ENCODE assay signal across 12 mouse cellular contexts in the genomic region with DNA sequence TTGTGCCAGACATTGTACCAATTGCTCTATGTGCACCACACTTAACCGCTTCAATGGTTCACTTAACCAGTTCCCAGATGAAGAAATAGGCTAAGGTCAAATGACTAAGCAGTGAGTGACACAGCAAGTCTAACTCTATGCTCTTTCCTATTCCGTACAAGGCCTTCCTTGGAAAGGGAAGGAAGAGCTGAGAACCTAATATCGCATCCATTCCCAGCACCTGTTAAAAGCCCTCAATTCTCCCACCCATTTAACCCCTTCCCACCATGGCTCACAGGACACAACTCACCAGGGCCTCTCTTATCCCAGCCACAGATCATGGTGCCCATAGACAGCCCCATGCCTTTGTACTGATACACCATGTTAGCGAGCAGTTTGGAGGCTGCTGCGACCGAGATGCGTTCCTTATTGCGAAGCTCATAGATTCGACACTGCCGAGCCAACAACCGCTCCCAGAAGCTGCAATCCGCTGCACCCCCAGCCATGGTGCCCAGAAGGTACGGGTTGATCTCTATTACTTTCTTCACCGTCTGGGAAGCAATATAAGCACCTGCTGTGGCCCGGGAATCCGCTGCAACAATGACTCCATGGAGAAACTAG. TPM values are rescaled to one million over a fixed set of nuclear protein-coding genes. Genes with fewer than 3 reads are reported as not detected.
DNase-seq lines count a peak whose midpoint lies in the region; ATAC-seq lines count a peak whose summit lies in the region.
"Had no signal": no experiment of that assay in that cellular context is flagged by ENCODE, and none has a peak within 500 bp of the region (broad histone marks: within the 10 kb centered on the region; RNA-seq: fewer than 3 reads in every experiment).

No protein-coding gene starts in this region.

- 91% methylated on average over 16 of the region's 16 CpGs for WGBS in heart, embryonic 12.5 days
- 89% methylated on average over 16 of the region's 16 CpGs for WGBS in embryonic facial prominence, embryonic 13.5 days
- 83% methylated on average over 16 of the region's 16 CpGs for WGBS in liver, embryonic 13.5 days (ENCODE audit: insufficient replicate concordance)

- no peak overlapping the region for H3K4me3 ChIP-seq in heart, embryonic 12.5 days
- peak overlapping the region; percentile 77; the same call in 1 of the 2 replicates for H3K4me3 ChIP-seq in embryonic facial prominence, embryonic 13.5 days
- peak overlapping the region; percentile 88 for H3K4me3 ChIP-seq in liver, embryonic 13.5 days (replicated peaks)

- no peak overlapping the region for H3K9ac ChIP-seq in heart, embryonic 12.5 days
- no peak overlapping the region for H3K9ac ChIP-seq in embryonic facial prominence, embryonic 13.5 days
- no peak overlapping the region for H3K9ac ChIP-seq in liver, embryonic 13.5 days

- no peak overlapping the region for H3K27ac ChIP-seq in heart, embryonic 12.5 days (ENCODE audit: poor library complexity, severe bottlenecking)
- H3K27ac ChIP-seq in embryonic facial prominence, embryonic 13.5 days: no peak overlapping the region
- peak overlapping the region; percentile 39 for H3K27ac ChIP-seq in liver, embryonic 13.5 days

- ATAC-seq in heart, embryonic 12.5 days (ENCODE audit: insufficient number of reproducible peaks, low FRiP score): no peak
- no peak for ATAC-seq in embryonic facial prominence, embryonic 13.5 days (ENCODE audit: insufficient number of reproducible peaks, insufficient read depth, low FRiP score, low TSS enrichment, low read depth)
- ATAC-seq in liver, embryonic 13.5 days (ENCODE audit: low read depth): no peak
- no peak for ATAC-seq in megakaryocyte-erythroid progenitor cell, adult 5-6 weeks (replicated peaks; ENCODE audit: low FRiP score, low TSS enrichment, poor library complexity, severe bottlenecking)
- ATAC-seq: intestine, postnatal 0 days had no signal

- peaks cover 12% of the 10 kb centered on the region for H3K4me1 ChIP-seq in heart, embryonic 12.5 days (replicated peaks)
- H3K4me1 ChIP-seq in embryonic facial prominence, embryonic 13.5 days: peaks cover 13% of the 10 kb centered on the region
- H3K4me1 ChIP-seq in liver, embryonic 13.5 days (replicated peaks): peaks cover 22% of the 10 kb centered on the region

- intact Hi-C loops in heart, postnatal 36 days (cut with DNase I): no loop called here

- H3K9me3 ChIP-seq in heart, embryonic 12.5 days (replicated peaks): no peaks in the 10 kb centered on the region
- H3K9me3 ChIP-seq in embryonic facial prominence, embryonic 13.5 days: no peaks in the 10 kb centered on the region
- H3K9me3 ChIP-seq in liver, embryonic 13.5 days (replicated peaks): no peaks in the 10 kb centered on the region

- peaks cover 40% of the 10 kb centered on the region for H3K36me3 ChIP-seq in heart, embryonic 12.5 days
- peaks cover 40% of the 10 kb centered on the region for H3K36me3 ChIP-seq in embryonic facial prominence, embryonic 13.5 days
- H3K36me3 ChIP-seq in liver, embryonic 13.5 days: peaks cover 42% of the 10 kb centered on the region

- peak overlapping the region; percentile 85; the same call in 1 of the 2 replicates for H3K4me2 ChIP-seq in heart, embryonic 12.5 days
- H3K4me2 ChIP-seq in embryonic facial prominence, embryonic 13.5 days: peak overlapping the region; percentile 69; the same call in 1 of the 2 replicates
- H3K4me2 ChIP-seq in liver, embryonic 13.5 days: peak overlapping the region; percentile 82

- no peaks in the 10 kb centered on the region for H3K27me3 ChIP-seq in heart, embryonic 12.5 days (replicated peaks)
- H3K27me3 ChIP-seq in embryonic facial prominence, embryonic 13.5 days: no peaks in the 10 kb centered on the region
- no peaks in the 10 kb centered on the region for H3K27me3 ChIP-seq in liver, embryonic 13.5 days

- no peak for DNase-seq in heart, postnatal 36 days
- DNase-seq in 416B (ENCODE audit: low read depth): peak; percentile 75
- DNase-seq in liver, embryonic 13.5 days: no peak
- no peak for DNase-seq in adrenal gland, postnatal 36 days
- no peak for DNase-seq in cerebellum, adult 11-12 months
- DNase-seq: cerebellum, adult 9-11 months had no signal

RNA-seq across cellular contexts. Expression of gene Psmb5, which starts 1.5 kb away (rescaled TPM):
- 300 and 308 TPM in 2 replicates for polyA plus RNA-seq in heart, embryonic 12.5 days (2016; fragmentation: Nextera tagmentation; extraction: Ambion mirVana)
- total RNA-seq in heart, postnatal 36 days (2021): 100 to 1,000 TPM; 185 to 191 TPM
- 390 and 393 TPM in 2 replicates for polyA plus RNA-seq in embryonic facial prominence, embryonic 13.5 days (2015; fragmentation: Nextera tagmentation; extraction: Ambion mirVana)
- 262 and 266 TPM in 2 replicates for polyA plus RNA-seq in liver, embryonic 13.5 days (2015; fragmentation: Nextera tagmentation; extraction: Ambion mirVana)
- 221 and 258 TPM in 2 replicates for total RNA-seq in megakaryocyte-erythroid progenitor cell, adult 5-6 weeks (2014; fragmentation: Nextera tagmentation)
- 39.5 and 75.5 TPM in 2 replicates for total RNA-seq in megakaryocyte-erythroid progenitor cell, adult 5-6 weeks (2017)
- total RNA-seq in adrenal gland, postnatal 36 days (2021): 100 to 1,000 TPM; 347 to 407 TPM

RNA-seq across cellular contexts. Expression of gene Psmb11, which starts 4.9 kb away (rescaled TPM):
- polyA plus RNA-seq in heart, embryonic 12.5 days (2016; fragmentation: Nextera tagmentation; extraction: Ambion mirVana): not detected in 2 replicates
- total RNA-seq in heart, postnatal 36 days (2021): not detected
- polyA plus RNA-seq in embryonic facial prominence, embryonic 13.5 days (2015; fragmentation: Nextera tagmentation; extraction: Ambion mirVana): 0.06 TPM in 1 of 2 replicates, not detected in the other
- not detected in 2 replicates for polyA plus RNA-seq in liver, embryonic 13.5 days (2015; fragmentation: Nextera tagmentation; extraction: Ambion mirVana)
- 0.45 TPM in 1 of 2 replicates, not detected in the other for total RNA-seq in megakaryocyte-erythroid progenitor cell, adult 5-6 weeks (2014; fragmentation: Nextera tagmentation)
- not detected in 2 replicates for total RNA-seq in megakaryocyte-erythroid progenitor cell, adult 5-6 weeks (2017)
- total RNA-seq in adrenal gland, postnatal 36 days (2021): not detected
- total RNA-seq: left cerebral cortex, postnatal 10 days had no signal
- polyA plus RNA-seq: intestine, postnatal 0 days had no signal

RNA-seq across cellular contexts. Expression of gene 4931414P19Rik, which starts 10.5 kb away (rescaled TPM):
- 6.4 and 6.8 TPM in 2 replicates for polyA plus RNA-seq in heart, embryonic 12.5 days (2016; fragmentation: Nextera tagmentation; extraction: Ambion mirVana)
- total RNA-seq in heart, postnatal 36 days (2021): 1 to 10 TPM; 4.0 to 5.9 TPM
- 8.9 and 9.1 TPM in 2 replicates for polyA plus RNA-seq in embryonic facial prominence, embryonic 13.5 days (2015; fragmentation: Nextera tagmentation; extraction: Ambion mirVana)
- polyA plus RNA-seq in liver, embryonic 13.5 days (2015; fragmentation: Nextera tagmentation; extraction: Ambion mirVana): 2.7 and 3.0 TPM in 2 replicates
- 6.2 and 12.7 TPM in 2 replicates for total RNA-seq in megakaryocyte-erythroid progenitor cell, adult 5-6 weeks (2014; fragmentation: Nextera tagmentation)
- 2.9 and 7.3 TPM in 2 replicates for total RNA-seq in megakaryocyte-erythroid progenitor cell, adult 5-6 weeks (2017)
- total RNA-seq in adrenal gland, postnatal 36 days (2021): 1 to 10 TPM; 4.3 to 6.0 TPM

RNA-seq across cellular contexts. Expression of gene Gm17606, which starts 24.4 kb away (rescaled TPM):
- not detected in 2 replicates for polyA plus RNA-seq in heart, embryonic 12.5 days (2016; fragmentation: Nextera tagmentation; extraction: Ambion mirVana)
- total RNA-seq in heart, postnatal 36 days (2021): not detected
- polyA plus RNA-seq in embryonic facial prominence, embryonic 13.5 days (2015; fragmentation: Nextera tagmentation; extraction: Ambion mirVana): not detected in 2 replicates
- polyA plus RNA-seq in liver, embryonic 13.5 days (2015; fragmentation: Nextera tagmentation; extraction: Ambion mirVana): not detected in 2 replicates
- not detected in 2 replicates for total RNA-seq in megakaryocyte-erythroid progenitor cell, adult 5-6 weeks (2014; fragmentation: Nextera tagmentation)
- total RNA-seq in megakaryocyte-erythroid progenitor cell, adult 5-6 weeks (2017): not detected in 2 replicates
- not detected for total RNA-seq in adrenal gland, postnatal 36 days (2021)
- total RNA-seq: left cerebral cortex, postnatal 10 days had no signal
- polyA plus RNA-seq: intestine, postnatal 0 days; testis, adult 2 months had no signal

RNA-seq across cellular contexts. Expression of gene Cdh24, which starts 24.8 kb away (rescaled TPM):
- polyA plus RNA-seq in heart, embryonic 12.5 days (2016; fragmentation: Nextera tagmentation; extraction: Ambion mirVana): 3.1 and 3.3 TPM in 2 replicates
- total RNA-seq in heart, postnatal 36 days (2021): under 1 TPM; 0.27 to 0.44 TPM
- polyA plus RNA-seq in embryonic facial prominence, embryonic 13.5 days (2015; fragmentation: Nextera tagmentation; extraction: Ambion mirVana): 6.8 and 7.9 TPM in 2 replicates
- 0.25 and 0.38 TPM in 2 replicates for polyA plus RNA-seq in liver, embryonic 13.5 days (2015; fragmentation: Nextera tagmentation; extraction: Ambion mirVana)
- 2.3 and 2.5 TPM in 2 replicates for total RNA-seq in megakaryocyte-erythroid progenitor cell, adult 5-6 weeks (2014; fragmentation: Nextera tagmentation)
- total RNA-seq in megakaryocyte-erythroid progenitor cell, adult 5-6 weeks (2017): 0.15 and 1.7 TPM in 2 replicates
- total RNA-seq in adrenal gland, postnatal 36 days (2021): 1 to 10 TPM in 1 of 2 experiments, under 1 TPM in 1; 0.95 to 1.4 TPM
